Mouse (Mus musculus): ENCODE data around the gene Ntrk2. TPM values are rescaled to one million over a fixed set of nuclear protein-coding genes. Genes with fewer than 3 reads are reported as not detected.

Ntrk2 gene
- total and polyA plus RNA-seq, 2 experiments from 2014 or later: 160 to 233 TPM

GRCm38 (mm10) chr13:58902313-58902712, 95.9 kb downstream of the Ntrk2 start:
- Histone ChIP-seq H3K27ac (peak overlapping the region; percentile 20; the same call in 1 of the 2 replicates), H3K9ac (replicated peaks; ENCODE audit: low read length) (no peak overlapping the region), H3K36me3 (ENCODE audit: insufficient read depth, low read length) (no peaks in the 10 kb centered on the region; the same call in 1 of the 2 replicates), H3K4me1 (ENCODE audit: insufficient read depth, low read length) (peaks cover 21% of the 10 kb centered on the region), H3K27me3 (ENCODE audit: insufficient read depth, low read length) (no peaks in the 10 kb centered on the region), H3K9me3 (ENCODE audit: low read length) (no peaks in the 10 kb centered on the region), H3K4me3 (ENCODE audit: low read length) (no peak overlapping the region), H3K4me2 (ENCODE audit: low read depth, low read length) (no peak overlapping the region)
- DNase-seq (ENCODE audit: low spot score) (no peak), ATAC-seq (no peak)
- 66% methylated on average over 8 of the region's 8 CpGs for WGBS
- no peak for TF ChIP-seq CTCF (IDR thresholded peaks at IDR 0.05; ENCODE audit: low read depth)

- no peak for TF ChIP-seq CTCF (IDR thresholded peaks at IDR 0.05; ENCODE audit: low read depth)
- 39% methylated on average over 13 of the region's 13 CpGs for WGBS
- H3K36me3 ChIP-seq (ENCODE audit: insufficient read depth, low read length): no peaks in the 10 kb centered on the region; the same call in 1 of the 2 replicates
- peaks cover 21% of the 10 kb centered on the region for H3K4me1 ChIP-seq (ENCODE audit: insufficient read depth, low read length)
- H3K27me3 ChIP-seq (ENCODE audit: insufficient read depth, low read length): no peaks in the 10 kb centered on the region
- H3K9me3 ChIP-seq (ENCODE audit: low read length): no peaks in the 10 kb centered on the region
- peak overlapping the region; percentile 70 for H3K27ac ChIP-seq
- H3K9ac ChIP-seq (replicated peaks; ENCODE audit: low read length): no peak overlapping the region
- no peak overlapping the region for H3K4me3 ChIP-seq (ENCODE audit: low read length)
- peak; percentile 43 for DNase-seq (ENCODE audit: low spot score)
- no peak overlapping the region for H3K4me2 ChIP-seq (ENCODE audit: low read depth, low read length)
- ATAC-seq: peak; percentile 53; the same call in 1 of the 2 replicates
Measured at GRCm38 (mm10) chr13:58904742-58905735, 98.7 kb downstream of the Ntrk2 start.

- Histone ChIP-seq H3K36me3 (ENCODE audit: insufficient read depth, low read length) (no peaks in the 10 kb centered on the region), H3K9ac (replicated peaks; ENCODE audit: low read length) (no peak overlapping the region), H3K4me1 (ENCODE audit: insufficient read depth, low read length) (no peaks in the 10 kb centered on the region), H3K9me3 (ENCODE audit: low read length) (no peaks in the 10 kb centered on the region), H3K27ac (no peak overlapping the region), H3K4me2 (ENCODE audit: low read depth, low read length) (no peak overlapping the region), H3K27me3 (ENCODE audit: insufficient read depth, low read length) (no peaks in the 10 kb centered on the region), H3K4me3 (ENCODE audit: low read length) (no peak overlapping the region)
- no peak for DNase-seq (ENCODE audit: low spot score)
- TF ChIP-seq CTCF (IDR thresholded peaks at IDR 0.05; ENCODE audit: low read depth): no peak
- ATAC-seq: no peak
- 90% methylated on average over 2 of the region's 2 CpGs for WGBS
Measured at GRCm38 (mm10) chr13:58911936-58912335, 105.6 kb downstream of the Ntrk2 start.

- no peak for TF ChIP-seq CTCF (IDR thresholded peaks at IDR 0.05; ENCODE audit: low read depth)
- Histone ChIP-seq H3K4me3 (ENCODE audit: low read length) (no peak overlapping the region), H3K9ac (replicated peaks; ENCODE audit: low read length) (no peak overlapping the region), H3K9me3 (ENCODE audit: low read length) (no peaks in the 10 kb centered on the region), H3K4me1 (ENCODE audit: insufficient read depth, low read length) (no peaks in the 10 kb centered on the region), H3K4me2 (ENCODE audit: low read depth, low read length) (no peak overlapping the region), H3K27me3 (ENCODE audit: insufficient read depth, low read length) (no peaks in the 10 kb centered on the region), H3K27ac (no peak overlapping the region), H3K36me3 (ENCODE audit: insufficient read depth, low read length) (no peaks in the 10 kb centered on the region)
- no peak for DNase-seq (ENCODE audit: low spot score)
- peak; percentile 38; the same call in 1 of the 2 replicates for ATAC-seq
Measured at GRCm38 (mm10) chr13:58912559-58912958, 106.2 kb downstream of the Ntrk2 start.

- no peak for DNase-seq (ENCODE audit: low spot score)
- ATAC-seq: no peak
- WGBS: 81% methylated on average over 6 of the region's 6 CpGs
- Histone ChIP-seq H3K27me3 (ENCODE audit: insufficient read depth, low read length) (no peaks in the 10 kb centered on the region), H3K4me3 (ENCODE audit: low read length) (no peak overlapping the region), H3K9me3 (ENCODE audit: low read length) (no peaks in the 10 kb centered on the region), H3K9ac (replicated peaks; ENCODE audit: low read length) (no peak overlapping the region), H3K27ac (no peak overlapping the region), H3K4me2 (ENCODE audit: low read depth, low read length) (no peak overlapping the region), H3K4me1 (ENCODE audit: insufficient read depth, low read length) (no peaks in the 10 kb centered on the region), H3K36me3 (ENCODE audit: insufficient read depth, low read length) (no peaks in the 10 kb centered on the region)
- no peak for TF ChIP-seq CTCF (IDR thresholded peaks at IDR 0.05; ENCODE audit: low read depth)
Measured at GRCm38 (mm10) chr13:58914061-58914814, 107.9 kb downstream of the Ntrk2 start.

DNA sequence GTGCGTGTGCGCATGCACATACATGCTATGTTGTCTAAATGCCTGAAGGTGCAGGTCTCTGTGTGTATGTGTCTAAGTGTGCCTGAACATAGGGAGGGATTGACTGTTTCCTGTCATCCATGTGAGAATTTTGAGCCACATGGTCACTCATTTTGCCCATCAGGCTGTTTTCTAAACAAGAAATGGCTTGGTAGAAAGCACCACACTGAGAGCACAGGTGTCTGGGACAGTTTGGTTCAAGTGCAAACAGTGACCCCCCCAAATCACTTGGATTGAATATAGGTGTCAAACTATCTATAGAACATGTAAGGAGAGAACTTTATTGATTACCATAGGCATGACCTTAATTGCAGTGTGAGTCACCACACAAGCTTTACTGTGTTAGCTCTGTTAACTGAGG, 110.0 kb downstream of the Ntrk2 start:
- ATAC-seq: no peak
- 95% methylated on average over 2 of the region's 2 CpGs for WGBS

More for the DNA sequence above, 110.0 kb downstream of the Ntrk2 start:
- Histone ChIP-seq H3K9me3 (ENCODE audit: low read length) (no peaks in the 10 kb centered on the region), H3K4me1 (ENCODE audit: insufficient read depth, low read length) (no peaks in the 10 kb centered on the region), H3K27ac (no peak overlapping the region), H3K9ac (replicated peaks; ENCODE audit: low read length) (no peak overlapping the region), H3K27me3 (ENCODE audit: insufficient read depth, low read length) (no peaks in the 10 kb centered on the region), H3K4me3 (ENCODE audit: low read length) (no peak overlapping the region), H3K36me3 (ENCODE audit: insufficient read depth, low read length) (no peaks in the 10 kb centered on the region), H3K4me2 (ENCODE audit: low read depth, low read length) (no peak overlapping the region)
- no peak for TF ChIP-seq CTCF (IDR thresholded peaks at IDR 0.05; ENCODE audit: low read depth)
- no peak for DNase-seq (ENCODE audit: low spot score)
